Mouse (Mus musculus): ENCODE results near the gene Gemin4.

GRCm38 (mm10) chr11:76166657-76167056 lies 50.8 kb downstream of the Gemin4 start:
- no peak for TF ChIP-seq POLR2A (IDR thresholded peaks at IDR 0.05; ENCODE audit: low read depth, low read length)
- no peak for TF ChIP-seq CTCF (IDR thresholded peaks at IDR 0.05; ENCODE audit: borderline replicate concordance, insufficient read depth, low read length)

Measured in embryonic fibroblast, embryonic 13.5 days (primary cell).